In the genomic region with DNA sequence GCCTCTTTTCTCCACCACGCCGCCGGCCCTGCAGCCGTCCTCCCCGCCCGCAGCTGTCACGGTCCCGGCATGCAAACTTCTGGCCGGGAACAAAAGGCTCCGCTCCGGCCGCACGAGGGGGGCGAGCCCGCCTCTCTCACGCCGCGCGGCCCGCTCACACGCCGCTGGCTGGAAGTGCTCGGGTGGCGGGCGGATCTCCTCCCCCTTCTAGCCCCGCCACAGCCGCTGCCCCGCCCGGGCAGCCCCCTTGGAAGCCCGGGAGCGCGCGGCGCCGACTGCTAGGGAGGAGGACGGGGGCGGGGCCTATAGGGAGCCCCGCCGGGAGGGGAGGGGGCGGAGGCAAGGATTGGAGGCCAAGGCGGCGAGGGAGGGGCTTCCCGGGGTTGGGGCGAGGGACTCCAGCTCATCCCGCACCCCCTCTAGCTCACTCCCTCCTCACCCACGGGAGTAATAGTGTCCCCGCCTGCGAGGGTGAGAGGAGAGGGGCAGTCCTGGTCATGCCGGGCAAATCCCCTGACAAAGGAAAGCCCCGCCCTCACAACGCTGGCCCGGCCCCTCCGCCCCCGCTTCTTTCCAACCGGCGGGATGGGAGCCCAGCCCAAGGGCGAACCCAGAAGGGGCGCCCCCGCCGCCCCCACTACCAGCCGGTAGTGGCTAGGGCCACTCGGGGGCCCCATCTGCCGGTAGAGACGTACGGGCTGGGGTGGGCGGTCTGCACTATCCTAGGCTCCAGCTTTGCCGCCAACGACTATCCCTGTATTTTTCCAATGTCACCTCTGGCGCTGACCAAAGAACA, we compare ENCODE assay signal across 8 mouse cellular contexts.
DNase-seq lines count a peak whose midpoint lies in the region; ATAC-seq and TF ChIP-seq lines count a peak whose summit lies in the region.

No protein-coding gene starts in this region.

- TF ChIP-seq CTCF in gastrocnemius, adult 2 months (IDR thresholded peaks at IDR 0.05) = peak; percentile 15; the same call in 1 of the 2 replicates
- peak; percentile 10 for TF ChIP-seq CTCF in hindbrain, postnatal 0 days (IDR thresholded peaks at IDR 0.05; ENCODE audit: low read depth)
- TF ChIP-seq CTCF in left cerebral cortex, adult 2 months (IDR thresholded peaks at IDR 0.05) = no peak; the same call in 1 of the 2 replicates

- WGBS in hindbrain, postnatal 0 days = under 1% methylated on average over 61 of the region's 69 CpGs
- WGBS in macrophage (ENCODE audit: missing documents) = 4% methylated on average over 68 of the region's 69 CpGs

- H3K79me2 ChIP-seq in macrophage (ENCODE audit: inconsistent target) = peaks cover 42% of the 10 kb centered on the region; the same call in 1 of the 2 replicates

- no peaks in the 10 kb centered on the region for H3K36me3 ChIP-seq in hindbrain, postnatal 0 days (ENCODE audit: insufficient read depth, low read length)
- peaks cover 5% of the 10 kb centered on the region; the same call in 1 of the 2 replicates for H3K36me3 ChIP-seq in macrophage (ENCODE audit: inconsistent target)

- intact Hi-C loops in gastrocnemius, adult 2 months (cut with DNase I) = loop anchor here (5.0 to 10.0 kb wide), 2 partner anchors 45 to 537 kb away; no protein-coding TSS in a partner anchor
- intact Hi-C loops in left cerebral cortex, adult 2 months (cut with DNase I) = loop anchor here (2.0 kb wide), 1 partner anchor 29 kb away; no protein-coding TSS in a partner anchor

- peak overlapping the region; percentile 94 for H3K4me2 ChIP-seq in hindbrain, postnatal 0 days (ENCODE audit: low read depth, low read length)

- peak overlapping the region; percentile 58 for H3K9ac ChIP-seq in hindbrain, postnatal 0 days (replicated peaks; ENCODE audit: low read length)

- peak overlapping the region; percentile 76 for H3K4me3 ChIP-seq in gastrocnemius, adult 2 months
- H3K4me3 ChIP-seq in hindbrain, postnatal 0 days (ENCODE audit: low read length) = peak overlapping the region; percentile 75
- peak overlapping the region; percentile 73 for H3K4me3 ChIP-seq in left cerebral cortex, adult 2 months
- peak overlapping the region; percentile 7; the same call in 1 of the 2 replicates for H3K4me3 ChIP-seq in macrophage (ENCODE audit: inconsistent target)

- ATAC-seq in hindbrain, postnatal 0 days = peak; percentile 95

- H3K4me1 ChIP-seq in hindbrain, postnatal 0 days (ENCODE audit: insufficient read depth, low read length) = 0 out of 2 replicates have a peak, but pooled peaks cover 33% of the 10 kb centered on the region

- peak; percentile 95 for DNase-seq in ZHBTc4 (ENCODE audit: low read depth, low spot score)
- peak; percentile 75 to 86 for DNase-seq in cerebellum, postnatal 4 days (ENCODE audit: low spot score in 2 of 2)
- peak; percentile 94 for DNase-seq in gastrocnemius, adult 2 months
- peak; percentile 96 for DNase-seq in hindbrain, postnatal 0 days (ENCODE audit: low spot score)
- DNase-seq in left cerebral cortex, adult 2 months (ENCODE audit: extremely low spot score in 1 of 2, low spot score in 2 of 2) = peak; percentile 78 to 80
- DNase-seq in right cerebral cortex, adult 18-20 months = peak; percentile 83
- DNase-seq in urinary bladder, postnatal 10 days (ENCODE audit: low spot score) = peak; percentile 51

- peak overlapping the region; percentile 96 for H3K27ac ChIP-seq in gastrocnemius, adult 2 months
- H3K27ac ChIP-seq in hindbrain, postnatal 0 days = peak overlapping the region; percentile 86
- H3K27ac ChIP-seq in left cerebral cortex, adult 2 months = peak overlapping the region; percentile 91
- H3K27ac ChIP-seq in macrophage = no peak overlapping the region

- H3K9me3 ChIP-seq in hindbrain, postnatal 0 days (ENCODE audit: low read length) = no peaks in the 10 kb centered on the region

- H3K27me3 ChIP-seq in hindbrain, postnatal 0 days (ENCODE audit: insufficient read depth, low read length) = no peaks in the 10 kb centered on the region

Comparison
In these comparisons a context has a peak if more than half of its experiments do, and no peak if none do; other contexts are left out.
1. H3K4me3 ChIP-seq: peak in every context shown above with its lines; median percentile 76 in gastrocnemius, adult 2 months; 75 in hindbrain, postnatal 0 days; 73 in left cerebral cortex, adult 2 months; 7 in macrophage.